Mouse (Mus musculus): ENCODE measurements at regions not wholly inside any gene's neighbourhood (a gene's known extent, or its start where the extent isn't known, plus 50 kb on each side); places are given as distances from the start of the nearest gene placed in this dataset.

DNA sequence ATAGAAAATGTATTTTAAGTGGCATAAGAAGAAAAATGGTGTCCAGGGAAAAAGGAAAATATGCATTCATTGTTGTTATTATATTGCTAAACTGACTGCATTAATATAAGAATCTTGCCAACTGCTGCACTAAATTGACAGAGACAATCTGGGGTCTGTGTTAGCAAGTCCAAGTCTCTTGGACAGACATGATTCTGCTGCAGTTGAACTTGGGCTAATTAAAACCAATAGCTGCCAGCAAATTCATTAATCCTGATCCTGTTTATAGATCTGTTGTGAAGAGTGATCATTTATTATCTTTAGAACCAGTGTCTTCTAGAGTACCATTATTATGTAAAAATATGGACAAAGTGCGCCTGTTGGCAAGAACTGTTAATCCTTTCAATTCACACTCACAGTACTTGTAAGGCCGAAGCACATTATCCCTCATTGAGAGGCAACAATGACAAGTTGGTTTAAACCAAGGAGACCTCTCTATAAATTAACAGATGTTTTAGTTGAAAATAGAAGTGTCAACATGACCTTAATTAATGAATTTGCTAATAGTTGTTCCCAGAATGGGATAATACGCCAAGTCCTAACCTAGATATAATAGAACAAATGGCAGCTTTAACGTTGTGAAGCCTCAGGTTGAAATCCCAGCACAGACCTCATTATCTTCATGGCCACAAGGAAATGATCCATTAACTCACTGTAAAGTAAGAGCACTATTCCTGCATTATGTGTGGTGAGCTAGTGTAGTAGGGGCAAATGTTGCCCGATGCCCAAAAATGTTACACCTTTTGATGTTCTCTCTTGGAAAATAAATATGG is 205.1 kb upstream of the Gm12666 start:
- Histone ChIP-seq H3K4me2 (replicated peaks) (no peak overlapping the region), H3K27me3 (no peaks in the 10 kb centered on the region), H3K9me3 (no peaks in the 10 kb centered on the region), H3K4me1 (peaks cover 8% of the 10 kb centered on the region; the same call in 1 of the 2 replicates), H3K9ac (replicated peaks) (no peak overlapping the region), H3K36me3 (no peaks in the 10 kb centered on the region), H3K27ac (replicated peaks) (no peak overlapping the region), H3K4me3 (no peak overlapping the region)
- ATAC-seq (replicated peaks), result peak; percentile 93
- WGBS, result 13% methylated on average over 5 of the region's 5 CpGs
